Mouse (Mus musculus) bone marrow macrophage, adult 2 months (primary cell): ENCODE results near the gene Gm13698.
"Not testable (repeated sequence)": the region's sequence is repeated elsewhere in the genome, so short reads cannot be mapped to it uniquely, and the experiment has no call there.

Experiments
- CTCF ChIP-seq: IDR thresholded peaks from 2 replicates; pipeline ENCODE4 v1.5.1; 2012; ENCODE audit warnings: low read depth, mild to moderate bottlenecking, low read length, moderate library complexity
- POLR2A ChIP-seq: IDR thresholded peaks from 2 replicates; pipeline ENCODE4 v1.6.1; 2012; ENCODE audit warnings: mild to moderate bottlenecking, low read depth, low read length, borderline replicate concordance

- TF ChIP-seq CTCF, POLR2A: not testable (repeated sequence)
Observed at GRCm38 (mm10) chr2:83961203-83961602, 5.7 kb downstream of the Gm13698 start, which contains the start of gene Gm13693.
